Mouse (Mus musculus): ENCODE results near the gene Lrrc43. TPM values are rescaled to one million over a fixed set of nuclear protein-coding genes. Genes with fewer than 3 reads are reported as not detected.
A peak's percentile ranks its signal among the peaks of the same experiment; 100 is the strongest.

The Lrrc43 gene
- total RNA-seq (2021): under 1 TPM; 0.57 to 0.63 TPM

DNA sequence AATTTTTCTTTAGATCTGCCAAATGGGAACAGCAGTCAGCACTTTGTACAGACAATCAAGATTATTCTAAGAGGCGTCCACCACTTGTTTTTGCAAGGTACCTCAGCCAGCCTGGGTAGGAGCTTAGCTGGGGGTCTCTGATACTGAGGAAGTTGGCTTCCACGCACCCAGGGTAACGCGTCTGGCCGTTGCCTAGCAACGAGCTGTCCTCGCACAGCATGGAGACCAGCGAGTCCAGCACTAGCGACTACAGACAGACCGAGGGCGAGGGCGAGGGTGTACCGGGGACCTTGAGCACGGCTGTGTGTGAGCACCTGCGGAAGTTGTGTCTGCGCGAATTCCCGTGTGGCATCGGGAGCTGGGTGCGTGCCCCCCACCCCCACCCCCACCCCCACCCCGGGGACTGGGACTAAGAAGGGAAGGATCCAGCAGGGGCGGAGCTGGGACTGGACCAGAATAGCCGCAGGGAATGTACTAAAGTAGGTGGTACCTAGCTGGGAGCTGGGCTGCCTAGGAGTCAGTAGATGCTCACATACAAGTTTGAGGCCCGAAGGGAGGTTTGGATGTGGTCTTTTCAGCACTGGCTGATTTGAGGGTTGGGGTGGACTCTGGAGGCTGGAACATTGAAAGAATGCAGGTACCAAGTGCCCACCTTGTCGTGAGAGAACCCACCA, at the start of gene Lrrc43, which contains the start of gene Il31:
Gene Lrrc43, plus strand, starts transcription at position 194 of the 674 bp plus-strand sequence.
Gene Il31, minus strand, starts transcription at position 378 of the 674 bp plus-strand sequence.
- intact Hi-C loops (cut with DNase I): no loop called here

GRCm38 (mm10) chr5:123439312-123439711, 49.8 kb upstream of the Lrrc43 start:
- intact Hi-C loops (cut with DNase I): loop anchor here (10.0 kb wide), 1 partner anchor 185 kb away; the partner anchor contains the start of gene Wdr66
- no peak for DNase-seq (ENCODE audit: low spot score in 2 of 2)

More for the DNA sequence above, at the start of gene Lrrc43, which contains the start of gene Il31:
- DNase-seq (ENCODE audit: low spot score in 2 of 2): no peak

DNA sequence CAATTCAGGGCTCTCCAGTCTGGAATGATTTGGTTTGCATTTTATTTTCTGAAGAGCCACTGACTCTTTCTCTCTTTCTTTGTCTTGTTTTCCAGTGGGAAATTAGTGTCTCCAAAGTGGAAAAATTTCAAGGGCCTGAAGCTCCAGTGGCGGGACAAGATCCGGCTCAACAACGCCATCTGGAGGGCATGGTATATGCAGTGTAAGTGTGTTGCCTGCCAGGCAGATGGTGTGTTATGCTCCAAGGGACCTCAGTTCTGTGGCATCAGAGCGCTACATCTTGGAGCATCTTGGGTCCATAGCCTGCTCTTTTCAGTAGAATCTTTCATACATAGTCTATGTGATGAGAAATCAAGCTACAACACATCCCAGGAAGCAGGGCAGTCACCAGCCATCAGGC, 49.2 kb upstream of the Lrrc43 start:
- intact Hi-C loops (cut with DNase I): loop anchor here (5.0 to 10.0 kb wide), 2 partner anchors 172 to 185 kb away; partner anchors contain the start of gene Wdr66
- DNase-seq (ENCODE audit: low spot score in 2 of 2): no peak

- intact Hi-C loops (cut with DNase I): loop anchor here (5.0 kb wide), 1 partner anchor 172 kb away; no protein-coding TSS in a partner anchor
- DNase-seq (ENCODE audit: low spot score in 2 of 2): no peak
Measured at GRCm38 (mm10) chr5:123440664-123441063, 48.4 kb upstream of the Lrrc43 start.

DNA sequence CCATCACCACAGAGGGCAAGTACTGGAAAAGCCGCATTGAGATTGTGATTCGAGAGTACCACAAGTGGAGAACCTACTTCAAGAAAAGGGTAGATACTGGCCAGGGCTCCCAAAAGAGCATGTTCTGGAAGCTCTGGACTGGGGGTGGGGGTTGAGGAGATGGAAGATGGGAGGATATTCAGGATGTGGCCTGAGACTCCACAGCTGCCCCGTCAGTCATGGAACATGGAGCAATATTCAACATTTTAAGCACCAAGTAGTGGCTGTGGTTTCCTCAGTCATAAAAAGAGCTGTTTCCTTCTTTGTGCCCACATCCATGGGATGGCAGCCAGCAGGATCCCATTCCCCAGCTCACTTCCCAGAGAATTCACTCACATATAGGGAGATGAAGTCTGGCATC, 46.8 kb upstream of the Lrrc43 start:
- intact Hi-C loops (cut with DNase I): loop anchor here (5.0 kb wide), 1 partner anchor 170 kb away; no protein-coding TSS in a partner anchor
- no peak for DNase-seq (ENCODE audit: low spot score in 2 of 2)

DNA sequence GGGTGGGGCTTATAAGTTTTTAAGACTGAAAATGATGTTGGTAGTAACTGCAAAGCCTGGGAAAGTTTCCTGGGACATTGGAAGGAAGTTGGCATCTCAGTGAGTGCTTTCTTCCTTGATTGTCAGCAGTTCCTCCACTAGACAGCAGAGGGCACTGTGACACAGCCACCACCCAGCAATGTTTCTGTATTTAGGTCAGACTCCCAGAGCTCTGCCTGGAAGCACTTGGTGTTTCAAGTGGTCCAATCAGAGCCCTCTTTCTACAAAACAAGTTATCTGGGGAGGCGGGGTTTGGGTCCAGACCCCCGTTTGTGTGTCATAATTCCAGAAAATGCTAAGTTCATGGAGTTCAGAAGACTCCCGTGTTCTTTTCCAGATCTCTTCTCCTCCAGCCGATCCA, 45.0 kb upstream of the Lrrc43 start:
- intact Hi-C loops (cut with DNase I): loop anchor here (2.0 to 5.0 kb wide), 2 partner anchors 55 to 168 kb away; no protein-coding TSS in a partner anchor
- DNase-seq (ENCODE audit: low spot score in 2 of 2): peak; percentile 61 to 76

DNA sequence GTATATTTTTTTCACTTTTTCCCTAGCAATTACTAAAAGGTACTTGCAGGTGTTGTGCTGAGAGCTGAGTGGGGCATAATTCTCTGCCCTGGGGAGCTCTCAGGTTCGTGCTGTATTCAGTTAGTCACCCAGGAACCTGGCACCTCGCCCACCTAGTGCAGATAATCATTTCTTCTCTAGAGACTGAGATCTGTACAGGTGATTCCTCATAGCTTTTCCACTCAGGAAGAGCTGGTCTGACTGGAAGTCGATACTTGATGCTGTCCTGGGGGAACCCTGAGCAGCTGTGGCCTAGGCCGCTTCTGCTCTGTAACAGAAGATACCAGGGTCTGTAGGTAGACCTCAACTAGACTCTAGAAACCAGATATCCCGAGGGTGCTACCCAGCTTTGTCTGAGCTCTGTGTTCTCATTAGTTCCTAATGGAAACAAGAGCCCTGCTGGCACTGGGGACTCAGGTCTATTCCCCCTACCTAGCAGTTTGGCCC, 44.2 kb upstream of the Lrrc43 start:
- DNase-seq (ENCODE audit: low spot score in 2 of 2): no peak
- intact Hi-C loops (cut with DNase I): loop anchor here (2.0 to 5.0 kb wide), 2 partner anchors 54 to 167 kb away; no protein-coding TSS in a partner anchor

DNA sequence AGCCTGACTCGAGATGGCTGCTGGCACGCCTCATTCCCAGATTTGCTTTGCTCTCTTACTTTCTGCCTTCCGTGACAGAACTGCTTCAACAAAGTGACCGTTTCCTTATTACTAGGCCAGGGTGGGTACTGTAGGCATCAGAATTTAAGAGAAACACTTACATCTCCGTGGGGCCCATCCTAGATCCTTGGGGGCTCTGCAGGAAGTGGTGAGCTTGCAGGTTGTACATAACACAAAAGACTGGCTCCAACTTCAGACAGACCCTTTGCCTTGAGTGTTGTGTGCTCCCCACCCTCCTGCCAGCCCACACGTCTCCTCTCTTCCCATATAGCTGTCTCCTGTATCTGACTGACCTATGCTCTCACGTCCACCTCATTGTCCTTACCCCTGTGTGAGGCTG, 37.2 kb upstream of the Lrrc43 start:
- intact Hi-C loops (cut with DNase I): no loop called here
- DNase-seq (ENCODE audit: low spot score in 2 of 2): no peak

- intact Hi-C loops (cut with DNase I): no loop called here
- DNase-seq (ENCODE audit: low spot score in 2 of 2): no peak
Measured at GRCm38 (mm10) chr5:123461420-123461819, 27.7 kb upstream of the Lrrc43 start.

GRCm38 (mm10) chr5:123464638-123465037, 24.5 kb upstream of the Lrrc43 start:
- intact Hi-C loops (cut with DNase I): no loop called here
- DNase-seq (ENCODE audit: low spot score in 2 of 2): no peak

- intact Hi-C loops (cut with DNase I): no loop called here
- DNase-seq (ENCODE audit: low spot score in 2 of 2): no peak
Measured at GRCm38 (mm10) chr5:123470784-123471400, 18.2 kb upstream of the Lrrc43 start.

DNA sequence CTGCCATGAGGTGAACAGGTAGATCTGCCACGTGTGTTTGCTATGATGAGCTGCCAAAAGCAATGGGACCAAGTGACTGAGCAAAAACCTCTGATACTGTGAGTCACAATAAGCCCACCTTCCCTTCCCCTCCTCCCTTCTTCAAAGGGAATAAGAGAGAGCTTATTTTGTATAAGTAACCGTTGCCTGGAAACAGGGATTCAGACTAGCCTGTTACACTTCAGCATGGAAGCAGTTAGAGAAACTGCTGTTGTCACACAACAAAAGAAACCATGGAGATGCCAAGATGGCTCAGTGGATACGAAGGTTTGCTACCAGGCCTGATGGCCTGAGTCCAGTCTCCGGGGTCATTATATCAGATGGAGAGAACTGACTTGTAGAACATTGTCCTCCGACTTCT, 15.3 kb upstream of the Lrrc43 start:
- DNase-seq (ENCODE audit: low spot score in 2 of 2): no peak
- intact Hi-C loops (cut with DNase I): no loop called here

DNA sequence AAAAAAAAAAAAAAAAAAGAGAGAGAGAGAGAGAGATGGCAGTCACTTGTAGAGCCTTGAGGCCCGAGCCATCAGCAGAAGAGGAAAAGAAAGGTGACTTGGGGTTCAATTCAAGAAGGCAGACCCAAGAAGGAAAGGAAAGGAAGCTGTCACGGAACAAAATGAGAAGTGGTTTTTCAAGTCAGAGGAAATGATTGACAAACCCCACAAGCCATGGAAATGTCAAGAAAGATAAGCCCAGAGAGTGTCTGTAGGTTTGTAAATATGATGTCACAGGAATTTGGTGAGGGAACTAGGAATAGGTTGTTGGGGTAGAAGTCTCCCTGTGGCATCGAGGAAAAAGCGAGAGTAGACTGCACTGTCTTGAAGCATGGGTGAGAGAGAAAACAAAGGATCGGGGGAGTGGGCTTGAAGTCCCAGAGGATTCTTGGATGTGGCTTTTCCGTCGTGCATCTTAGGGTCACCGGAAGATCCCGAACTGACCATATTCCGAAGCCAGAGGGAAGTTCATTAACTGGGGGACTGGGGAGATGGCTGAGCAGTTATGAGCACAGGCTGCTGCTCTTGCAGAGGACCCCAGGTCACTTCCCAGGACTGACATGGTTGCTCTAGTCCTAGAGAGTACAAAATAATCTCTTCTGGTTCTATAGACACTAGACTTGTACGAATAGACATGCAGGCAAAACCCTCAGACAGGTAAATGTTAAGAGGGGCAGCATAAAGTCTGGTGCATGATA, 1.3 kb upstream of the Lrrc43 start:
- intact Hi-C loops (cut with DNase I): no loop called here
- DNase-seq (ENCODE audit: low spot score in 2 of 2): no peak

- DNase-seq (ENCODE audit: low spot score in 2 of 2): no peak
- intact Hi-C loops (cut with DNase I): loop anchor here (10.0 kb wide), 1 partner anchor 235 kb away; the partner anchor contains the start of gene Wdr66
Measured at GRCm38 (mm10) chr5:123489935-123490334, 830 bp downstream of the Lrrc43 start.

DNA sequence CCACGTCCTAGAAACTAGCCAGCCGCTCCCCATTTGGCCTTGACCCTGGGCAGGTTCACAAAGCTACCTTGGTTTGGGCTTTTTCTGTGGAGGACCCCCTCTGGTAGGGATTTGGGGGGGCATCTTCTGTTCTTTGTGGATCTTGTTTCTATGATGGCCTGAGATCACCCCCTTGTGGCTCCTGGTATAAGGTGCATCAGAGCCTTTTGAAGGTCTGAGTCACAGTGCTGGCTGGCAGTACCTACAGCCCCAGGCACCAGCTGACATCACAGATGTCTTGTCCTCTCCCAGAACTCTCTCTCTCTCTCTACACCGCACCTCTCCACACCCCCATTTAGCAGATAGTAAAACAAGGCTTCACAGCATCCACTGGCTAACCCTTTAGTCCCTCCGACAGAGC, 10.6 kb downstream of the Lrrc43 start:
- peak in 1 of 2 experiments; percentile 36 for DNase-seq (ENCODE audit: low spot score in 2 of 2)
- intact Hi-C loops (cut with DNase I): loop anchor here (2.0 to 10.0 kb wide), 3 partner anchors 55 to 245 kb away; partner anchors contain the start of gene Wdr66

- no peak for DNase-seq (ENCODE audit: low spot score in 2 of 2)
- intact Hi-C loops (cut with DNase I): no loop called here
Measured at GRCm38 (mm10) chr5:123501973-123502372, 12.9 kb downstream of the Lrrc43 start.

DNA sequence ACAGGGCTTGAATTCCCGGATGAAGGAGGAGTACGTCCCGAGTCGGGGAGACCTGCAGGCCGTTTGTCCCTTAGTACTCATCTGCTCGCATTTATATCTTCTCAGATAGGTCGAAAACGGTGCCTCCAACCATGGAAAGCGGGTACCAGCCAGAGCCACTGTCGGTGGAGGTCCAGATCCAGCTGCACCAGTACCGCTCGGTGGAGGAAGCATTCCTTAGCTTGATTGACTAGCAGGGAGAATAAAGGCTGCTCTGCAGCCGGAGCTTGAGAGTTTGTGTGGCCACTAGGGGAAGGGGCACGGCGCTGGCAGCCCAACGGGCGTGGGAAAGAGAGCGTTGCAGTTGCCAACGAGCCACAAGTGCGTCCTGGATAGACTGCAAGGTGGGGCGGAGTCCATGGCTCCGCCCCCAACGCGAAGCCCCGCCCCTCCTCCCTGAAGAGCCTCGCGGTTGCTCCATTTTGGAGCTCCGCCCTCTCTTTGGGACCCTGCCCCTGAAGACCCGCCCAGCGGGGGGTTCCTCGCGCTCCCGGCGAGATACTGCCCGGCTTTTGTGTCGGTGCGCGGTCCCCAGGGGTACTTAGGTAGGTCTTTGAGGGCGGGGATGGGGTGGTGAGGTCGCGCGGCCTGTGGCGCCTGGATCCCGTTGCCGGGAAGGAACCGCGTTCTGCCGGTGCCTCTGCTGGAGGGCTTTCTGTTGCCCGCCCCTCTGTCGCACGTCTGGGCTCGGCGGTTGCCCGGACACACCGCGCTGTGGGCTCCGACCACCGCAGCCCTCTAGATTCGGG, 19.0 kb downstream of the Lrrc43 start:
- intact Hi-C loops (cut with DNase I): no loop called here

DNA sequence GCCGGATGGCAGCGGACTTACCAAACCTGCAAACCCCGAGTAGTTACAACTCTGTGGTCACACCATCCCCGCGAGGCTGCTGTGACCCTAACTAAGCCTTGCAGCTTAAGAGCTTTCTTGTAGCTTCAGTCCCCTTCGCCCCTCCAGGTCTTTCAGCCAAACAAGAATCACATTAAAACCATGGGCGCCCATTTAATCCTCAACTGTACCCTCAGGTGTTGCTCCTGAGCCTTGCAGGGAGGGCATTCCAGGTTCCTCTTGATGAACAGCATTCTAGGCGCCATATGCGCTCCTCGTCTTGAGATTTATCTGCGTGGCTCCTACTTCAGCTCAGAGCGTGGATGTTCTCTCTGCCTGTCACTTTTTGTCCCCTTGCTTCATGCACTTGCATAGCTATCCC, 19.8 kb downstream of the Lrrc43 start:
- no peak for DNase-seq (ENCODE audit: low spot score in 2 of 2)
- intact Hi-C loops (cut with DNase I): no loop called here

More for the DNA sequence above, 19.0 kb downstream of the Lrrc43 start:
- DNase-seq (ENCODE audit: low spot score in 2 of 2): peak; percentile 68 to 70

DNA sequence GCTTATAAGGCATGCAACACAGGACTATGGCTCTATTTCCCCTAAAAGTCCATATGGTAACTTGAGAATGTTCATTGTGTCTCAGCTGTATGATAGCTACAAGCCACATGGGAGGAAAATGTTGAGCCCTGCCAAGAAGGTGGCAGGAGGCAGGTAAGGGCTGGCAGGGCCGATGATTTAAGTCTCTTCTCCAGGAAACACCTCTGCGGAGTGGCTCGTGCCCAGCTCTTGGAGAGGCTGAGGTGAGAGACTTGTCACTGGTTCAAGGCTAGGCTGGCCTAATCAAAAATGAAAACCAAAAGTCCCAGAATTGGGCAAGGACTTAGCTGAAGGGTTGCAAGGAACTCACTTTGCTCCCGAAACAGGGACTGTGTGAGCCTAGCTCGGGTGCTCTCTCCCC, 21.1 kb downstream of the Lrrc43 start, which contains the start of gene B3gnt4:
Gene B3gnt4, plus strand, starts transcription at position 301 of the 400 bp plus-strand sequence.
- no peak for DNase-seq (ENCODE audit: low spot score in 2 of 2)
- intact Hi-C loops (cut with DNase I): no loop called here
